Mouse (Mus musculus): ENCODE results near the gene Hoxa10.

The Hoxa10 gene

DNA sequence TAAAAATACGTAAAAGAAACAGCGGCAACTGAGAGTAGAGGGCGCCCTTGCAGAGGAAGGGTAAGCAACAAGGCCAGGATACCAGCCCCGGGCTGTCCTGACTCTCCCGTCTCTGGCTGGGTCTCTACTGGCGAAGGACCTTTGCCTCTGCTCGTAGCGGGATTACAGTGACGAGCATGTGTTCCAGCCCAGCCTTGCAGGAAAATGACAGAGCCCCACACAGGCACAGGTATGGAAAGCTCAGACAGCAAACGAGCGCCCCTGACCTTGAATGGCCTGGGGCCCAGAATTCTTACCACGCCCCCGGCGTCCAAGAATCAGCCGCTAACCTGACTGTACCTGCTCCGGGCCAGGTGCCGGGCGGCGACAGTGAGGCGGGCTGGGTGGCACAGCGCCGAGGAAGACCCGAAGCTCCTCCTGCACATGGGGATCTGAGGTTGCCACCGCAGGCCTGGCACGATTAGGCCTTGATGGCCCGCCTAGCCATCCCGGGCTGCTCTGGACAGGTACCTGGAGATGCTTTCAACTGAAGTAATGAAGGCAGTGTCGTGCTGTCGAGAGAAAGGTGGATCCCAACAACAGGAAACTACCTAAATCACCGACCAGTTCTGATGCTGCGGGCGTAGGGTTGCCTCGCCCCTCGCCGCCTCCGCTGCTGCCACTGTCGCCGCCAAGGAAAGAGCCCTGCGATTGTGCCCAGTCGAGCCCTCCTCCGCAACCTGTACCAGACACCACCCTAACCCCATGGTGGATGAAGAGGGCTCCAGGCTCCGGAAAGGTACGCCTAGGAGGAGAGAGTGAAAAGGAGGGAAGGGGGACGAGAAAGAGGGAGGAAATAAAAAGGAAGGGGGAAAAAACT, 10.9 kb downstream of the Hoxa10 start:
- DNase-seq: no peak

DNA sequence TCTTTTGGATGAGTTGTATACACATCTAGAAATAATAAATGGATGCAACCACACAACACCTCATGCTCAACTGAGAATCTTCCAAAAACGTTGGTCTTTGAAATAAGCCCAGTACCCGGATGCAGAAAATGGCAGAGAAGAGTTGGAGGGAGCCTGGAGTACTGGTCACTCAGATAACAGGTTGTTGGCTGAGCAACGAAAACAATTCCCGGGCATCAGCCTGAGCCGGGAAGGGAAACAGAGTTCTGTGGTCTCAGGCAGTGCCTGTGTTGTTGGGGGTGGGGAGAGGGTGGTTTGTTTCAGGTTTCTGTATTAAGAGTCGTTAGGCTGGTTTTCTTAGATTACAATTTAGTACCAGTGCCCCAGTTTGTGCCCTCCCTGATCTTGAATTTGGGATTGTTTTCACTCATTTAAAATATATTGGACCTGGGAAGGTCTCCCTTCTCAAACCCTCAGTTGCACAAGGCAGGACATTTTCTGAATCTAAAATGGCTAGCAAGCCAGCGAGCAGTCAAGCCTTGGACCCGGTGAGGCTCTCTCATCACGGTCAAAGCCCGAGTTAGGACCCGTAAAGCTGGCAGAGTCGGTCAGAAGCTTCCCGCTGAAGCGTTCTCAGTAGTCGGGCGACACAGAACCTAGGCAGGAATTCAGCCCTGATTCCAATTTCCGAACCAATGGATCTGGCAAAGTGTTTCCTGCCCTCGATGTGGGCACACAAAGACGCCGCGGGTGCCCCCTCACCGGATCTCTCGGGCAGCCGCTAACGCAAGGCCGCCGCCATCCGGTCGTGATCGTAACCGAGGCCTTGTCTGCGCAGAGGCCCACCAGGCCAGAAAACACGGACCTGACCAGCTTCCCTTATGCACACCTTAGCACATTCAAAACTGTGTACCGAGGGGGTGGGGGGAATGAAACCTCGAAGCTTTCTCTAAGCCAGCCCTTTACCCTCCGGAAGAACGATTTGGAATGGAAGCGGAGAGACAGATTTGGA, 11.9 kb downstream of the Hoxa10 start:
- DNase-seq: no peak

DNA sequence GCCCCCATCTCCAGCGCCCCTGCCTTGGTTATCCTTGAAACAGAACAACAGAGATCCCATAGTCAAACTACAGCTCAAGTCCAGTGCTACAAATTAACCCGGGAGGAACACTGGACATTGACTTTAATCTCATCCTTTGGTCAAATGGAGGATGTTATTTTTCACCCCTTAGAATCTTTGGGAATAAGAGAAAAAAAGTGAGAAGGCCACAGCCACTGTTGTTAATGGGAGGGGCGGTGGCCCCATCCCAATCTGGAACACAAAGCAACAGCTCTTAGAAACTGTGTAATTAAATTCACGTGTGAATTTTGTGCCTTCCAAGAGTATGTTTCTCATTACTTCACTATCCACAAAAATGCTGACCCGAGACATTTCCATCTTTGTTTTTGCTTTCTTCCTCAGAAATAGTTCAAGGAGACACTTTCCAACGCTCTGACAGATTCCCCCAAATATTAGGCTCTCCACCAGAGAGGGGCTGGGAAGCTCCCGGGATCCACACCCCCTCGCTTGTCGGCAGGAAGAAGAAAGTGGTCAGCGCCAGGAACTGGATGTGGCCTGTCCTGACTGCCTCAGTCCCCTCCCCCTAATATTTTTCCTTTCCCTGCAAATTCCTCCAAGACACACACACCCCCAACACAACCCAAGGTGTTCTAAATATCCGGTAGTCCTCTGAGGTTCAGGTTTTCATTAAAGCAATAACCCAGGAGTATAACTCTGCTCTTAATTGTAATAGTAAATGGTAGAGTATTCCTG, 13.0 kb downstream of the Hoxa10 start:
- no peak for DNase-seq

DNA sequence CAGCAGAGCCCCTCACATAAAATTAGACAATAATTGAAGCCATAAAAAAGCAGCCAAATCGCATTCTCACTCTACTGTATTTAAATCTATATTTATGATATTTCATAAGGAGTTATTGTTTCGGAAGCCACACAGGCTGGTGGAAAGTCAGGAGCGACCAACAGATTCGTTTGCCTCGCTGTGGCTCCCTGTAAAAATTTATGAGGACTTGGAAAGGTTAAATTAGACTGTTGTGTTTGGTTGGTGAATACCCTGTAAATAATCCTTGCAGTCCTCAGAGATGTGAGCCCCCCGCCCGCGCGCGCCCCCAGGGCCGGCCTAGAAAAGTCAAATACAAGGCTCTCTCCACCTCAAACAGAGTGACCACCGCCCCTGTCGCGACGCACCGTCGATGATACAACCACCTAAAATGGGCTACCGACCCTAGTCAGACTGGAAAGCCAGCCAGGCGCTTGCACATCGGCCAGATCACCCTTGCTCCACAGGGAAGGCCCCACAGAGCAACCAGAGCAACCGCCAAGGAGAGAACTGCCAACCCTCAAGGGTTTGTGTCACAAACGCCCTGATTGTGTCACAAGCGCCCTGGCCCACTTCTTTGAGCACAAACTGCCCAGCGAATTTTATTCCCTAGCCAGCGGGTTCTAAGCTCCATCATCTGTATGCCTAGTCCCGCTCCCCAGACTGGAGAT, 13.9 kb downstream of the Hoxa10 start:
- DNase-seq: no peak

DNA sequence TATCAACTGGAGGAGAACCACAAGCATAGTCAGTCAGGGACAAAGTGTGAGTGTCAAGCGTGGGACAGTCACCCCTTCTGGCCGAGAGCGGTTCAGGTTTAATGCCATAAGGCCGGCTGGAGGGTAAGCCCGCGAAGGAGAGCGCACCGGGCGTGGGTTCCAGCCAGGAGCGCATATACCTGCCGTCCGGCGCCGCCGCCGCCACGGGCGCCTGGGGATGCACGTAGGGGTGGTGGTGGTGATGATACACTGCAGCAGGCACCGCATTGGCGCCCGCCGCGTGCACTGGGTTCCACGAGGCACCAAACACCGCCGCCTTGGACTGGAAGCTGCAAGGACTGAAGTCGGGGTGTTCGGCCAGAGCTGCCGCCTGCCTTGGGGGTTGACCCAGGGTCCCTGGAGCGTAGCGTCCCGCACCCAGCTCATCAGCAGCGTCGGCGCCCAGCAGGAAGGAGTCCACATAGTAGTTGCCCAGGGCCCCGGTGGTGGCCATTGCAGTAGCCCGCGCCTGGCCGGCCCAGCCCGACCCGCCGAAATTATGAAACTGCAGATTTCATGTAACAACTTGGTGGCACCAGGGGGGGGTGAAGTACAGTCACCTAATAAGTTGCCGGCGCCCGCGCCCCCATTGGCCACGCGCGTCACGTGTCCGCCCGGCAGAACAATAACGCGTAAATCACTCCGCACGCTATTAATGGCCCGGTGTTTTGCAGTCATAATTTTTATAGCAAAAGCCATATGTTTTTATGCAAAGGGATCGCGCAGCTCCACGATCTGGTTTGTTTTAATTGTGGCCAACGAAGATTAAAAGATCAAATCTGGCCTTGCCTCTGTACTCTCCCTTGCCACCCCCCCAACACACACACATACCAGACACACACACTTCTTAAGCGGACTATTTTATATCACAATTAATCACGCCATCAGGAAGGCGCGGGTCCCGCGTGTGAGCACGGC, 14.8 kb downstream of the Hoxa10 start:
- DNase-seq: peak; percentile 94

DNA sequence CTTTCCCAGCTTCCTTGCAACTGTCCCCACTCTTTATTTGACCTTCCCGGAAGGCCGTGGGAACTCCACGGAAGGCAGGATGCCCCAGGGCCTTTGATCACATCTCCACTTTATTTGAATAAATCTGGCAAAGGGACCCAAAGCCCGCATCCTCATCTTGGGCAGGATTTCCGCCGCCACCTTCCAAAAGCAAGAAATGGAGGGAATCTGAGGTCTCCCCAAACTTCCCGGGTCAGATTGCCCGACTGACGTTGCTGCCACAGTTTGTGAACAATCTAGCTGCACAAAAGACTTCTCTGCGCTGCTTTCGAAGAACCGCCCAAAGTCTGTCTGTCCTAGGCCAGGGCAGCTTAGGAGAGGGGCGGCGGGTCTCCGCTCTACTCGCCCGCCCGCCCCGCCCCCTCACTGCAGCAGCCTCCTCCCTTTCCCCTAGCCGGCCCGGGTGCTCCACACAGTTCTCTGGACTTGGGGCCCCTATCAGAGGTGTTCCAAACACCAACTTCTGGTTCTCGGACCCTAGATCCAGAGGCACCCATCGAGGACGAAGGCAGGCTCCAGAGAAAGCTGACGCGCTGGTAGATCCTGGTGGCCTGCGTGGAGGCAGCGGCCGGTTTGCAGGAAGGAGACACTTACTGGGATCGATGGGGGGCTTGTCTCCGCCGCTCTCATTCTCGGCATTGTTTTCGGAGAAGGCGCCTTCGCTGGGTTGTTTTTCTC, 15.6 kb downstream of the Hoxa10 start:
- no peak for DNase-seq

DNA sequence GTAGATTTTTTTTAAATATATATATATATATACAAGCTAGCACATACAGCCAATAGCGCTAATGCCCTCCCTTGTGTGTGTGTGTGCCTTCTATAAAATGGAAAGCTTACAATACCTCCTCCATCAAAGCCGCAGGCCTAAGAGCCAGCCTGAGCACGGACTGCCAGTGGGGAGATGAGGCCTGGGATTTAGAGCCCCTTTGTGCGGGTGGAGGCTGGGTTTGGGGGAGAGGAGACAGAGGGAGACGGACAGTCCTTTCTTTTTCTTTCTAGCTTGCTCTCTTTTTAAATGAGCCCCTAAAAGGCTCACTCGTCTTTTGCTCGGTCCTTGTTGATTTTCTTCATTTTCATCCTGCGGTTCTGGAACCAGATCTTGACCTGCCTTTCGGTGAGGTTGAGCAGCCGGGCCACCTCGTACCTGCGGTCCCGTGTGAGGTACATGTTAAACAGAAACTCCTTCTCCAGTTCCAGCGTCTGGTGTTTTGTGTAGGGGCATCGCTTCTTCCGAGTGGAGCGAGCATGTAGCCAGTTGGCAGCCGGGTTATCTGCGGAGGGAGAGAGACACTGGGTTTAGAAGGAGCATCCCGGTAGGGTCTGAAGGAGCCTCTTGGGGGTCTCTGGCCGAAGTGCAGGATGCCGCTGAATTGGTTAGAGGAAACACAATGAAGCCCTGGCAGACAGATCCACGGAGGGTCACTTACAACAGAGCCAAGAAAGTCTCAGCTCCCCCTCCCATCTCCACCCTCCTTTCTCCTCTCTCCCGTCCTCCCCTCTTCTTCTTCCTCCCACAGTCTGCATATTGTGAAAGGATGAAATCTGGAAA, 16.5 kb downstream of the Hoxa10 start:
- DNase-seq: no peak

DNA sequence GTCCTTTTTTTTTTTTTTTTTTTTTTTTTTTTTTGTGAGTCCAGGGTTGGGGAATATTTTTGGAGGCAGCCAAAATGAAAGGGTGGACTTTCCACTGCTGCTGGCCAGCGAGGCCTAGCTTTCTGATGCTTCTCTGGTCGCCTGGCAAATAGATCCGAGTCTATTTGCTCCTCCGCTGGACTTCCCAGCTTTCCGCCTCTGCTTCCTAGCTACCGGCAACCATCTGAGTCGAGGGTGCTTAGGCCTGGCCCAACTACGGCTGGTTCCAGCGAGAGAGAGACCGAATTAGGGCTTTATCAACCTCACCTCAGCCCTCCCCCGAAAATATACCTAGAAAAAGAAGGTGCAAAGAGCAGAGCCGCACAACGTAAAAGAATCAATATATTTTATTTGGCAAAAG, 17.9 kb downstream of the Hoxa10 start:
- DNase-seq: no peak

DNA sequence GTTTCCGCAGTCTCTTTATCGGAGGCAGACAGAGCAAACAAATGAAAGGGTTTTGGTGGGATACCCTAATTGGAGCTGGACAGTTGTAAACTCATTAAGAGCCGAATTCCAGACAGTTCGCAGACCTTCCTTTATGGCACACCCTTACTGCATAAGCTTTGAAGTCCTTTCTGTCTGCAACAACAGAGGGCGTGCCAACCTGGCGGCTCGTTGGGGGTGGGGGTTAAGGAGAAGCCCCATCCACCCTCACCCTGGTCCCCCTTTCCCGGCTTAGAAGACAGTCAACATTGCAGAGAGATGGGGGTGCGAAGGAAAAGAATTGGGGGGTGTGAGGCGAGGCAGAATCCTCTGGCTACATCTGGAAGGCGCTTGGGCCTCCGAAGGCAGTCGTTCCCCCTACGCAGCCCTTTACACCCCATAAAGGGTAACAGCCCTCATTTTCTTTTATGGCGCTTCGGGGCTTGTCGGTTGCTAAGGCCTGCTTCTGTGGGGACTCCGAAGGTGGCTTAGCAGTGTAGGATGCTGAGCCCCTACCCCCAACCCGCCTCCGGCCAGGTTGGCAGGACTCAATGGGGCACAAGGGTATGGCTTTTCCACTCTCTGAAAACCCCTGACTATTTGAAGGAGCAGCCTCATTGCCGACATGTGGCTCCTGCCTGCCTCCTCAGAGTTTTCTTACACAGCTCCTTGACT, 18.5 kb downstream of the Hoxa10 start:
- DNase-seq: peak; percentile 90

DNA sequence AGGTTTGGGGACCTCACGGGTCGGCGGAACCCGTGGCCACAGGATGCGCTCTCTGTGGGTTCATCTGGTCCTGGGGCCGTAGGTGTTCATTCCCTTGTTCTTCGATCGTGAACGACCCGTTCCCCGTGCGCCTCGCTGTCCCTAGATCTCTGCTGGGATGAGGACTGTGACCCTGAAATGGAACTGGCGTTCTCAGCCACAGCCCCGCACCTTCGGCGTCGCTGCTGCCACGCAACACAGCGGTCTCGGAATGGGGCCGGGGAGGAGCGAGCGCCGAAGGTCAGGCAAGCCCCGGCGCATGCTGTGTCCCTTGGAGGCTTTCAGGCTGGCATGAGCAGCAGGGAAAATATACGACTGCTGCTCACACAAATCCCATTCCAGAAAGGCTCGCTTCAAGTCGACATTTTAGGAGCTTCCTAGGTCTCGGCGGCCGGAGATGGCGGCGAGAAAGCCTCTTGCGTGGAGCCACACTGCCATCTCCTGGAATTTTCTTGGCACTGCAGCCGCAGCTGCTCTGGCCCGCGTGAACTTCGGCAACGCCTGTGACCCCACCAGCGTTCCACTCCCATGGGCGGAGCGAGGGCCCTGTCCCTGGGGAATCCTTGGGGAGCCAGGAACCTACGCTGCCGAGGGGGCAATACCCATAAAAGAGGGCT, 19.2 kb downstream of the Hoxa10 start, which contains the start of gene Hoxa7:
Gene Hoxa7 (minus strand): TSS at position 518 of the 656 bp plus-strand sequence.
- peak; percentile 97 for DNase-seq

DNA sequence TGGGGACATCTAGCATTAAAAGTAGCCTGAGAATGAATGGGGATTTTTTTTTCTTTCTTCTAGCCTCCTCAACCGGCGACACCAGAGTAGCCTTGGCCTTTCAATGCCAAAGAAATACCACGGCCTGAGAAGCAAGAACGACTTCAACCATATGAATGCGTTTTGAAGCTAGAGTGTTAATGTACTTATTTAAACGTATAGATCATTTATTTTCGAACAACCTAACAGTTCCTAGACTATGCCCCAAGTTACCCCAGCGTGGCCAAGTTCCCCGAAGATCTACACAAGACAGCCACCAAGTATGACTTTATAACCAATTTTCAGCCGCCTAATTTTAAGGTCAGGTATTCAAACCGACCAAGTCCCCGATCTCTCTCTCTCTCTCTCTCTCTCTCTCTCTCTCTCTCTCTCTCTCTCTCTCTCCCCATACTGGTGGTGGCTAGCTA, 19.8 kb downstream of the Hoxa10 start:
- DNase-seq: no peak

DNA sequence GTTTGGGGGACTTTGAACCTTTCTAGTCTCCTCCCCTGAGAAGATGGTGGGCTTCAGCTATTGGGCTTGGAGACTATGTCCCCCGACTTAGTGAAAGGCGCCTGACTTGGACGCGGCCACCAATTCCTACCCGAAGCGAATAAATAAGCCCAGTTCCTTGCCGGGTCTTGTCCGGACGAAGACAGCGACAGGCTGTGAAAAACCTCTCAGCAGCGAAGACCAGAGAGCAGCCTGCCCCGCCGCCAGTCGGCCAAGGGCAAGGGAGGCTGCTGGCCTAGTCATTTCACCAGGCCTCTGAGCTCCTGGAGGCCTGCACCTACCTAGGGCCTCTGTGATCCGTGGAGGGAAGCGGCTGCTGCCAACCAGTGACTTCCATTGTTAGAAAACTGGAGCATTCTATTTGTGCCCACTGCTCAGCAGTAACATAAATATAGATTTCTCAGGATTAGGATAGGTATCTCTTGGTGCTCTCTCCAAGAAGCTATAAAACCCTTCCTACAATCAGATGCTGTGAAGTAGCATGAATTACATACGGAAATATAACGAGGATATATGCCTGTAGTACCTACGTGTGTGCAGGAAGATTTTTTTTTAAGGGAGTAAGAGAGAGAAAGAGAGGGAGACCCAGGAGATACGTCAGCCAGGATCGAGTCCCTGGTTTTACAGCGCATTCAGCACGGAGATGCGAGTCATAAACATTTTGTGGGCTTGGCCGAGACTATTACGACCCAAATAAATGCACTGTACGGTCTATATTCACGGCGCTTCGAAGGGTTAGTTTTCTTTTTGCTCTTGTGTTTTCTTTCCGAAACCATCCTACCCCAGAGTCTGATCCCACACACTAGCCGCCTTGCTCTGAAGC, 20.4 kb downstream of the Hoxa10 start:
- DNase-seq: peak; percentile 90

DNA sequence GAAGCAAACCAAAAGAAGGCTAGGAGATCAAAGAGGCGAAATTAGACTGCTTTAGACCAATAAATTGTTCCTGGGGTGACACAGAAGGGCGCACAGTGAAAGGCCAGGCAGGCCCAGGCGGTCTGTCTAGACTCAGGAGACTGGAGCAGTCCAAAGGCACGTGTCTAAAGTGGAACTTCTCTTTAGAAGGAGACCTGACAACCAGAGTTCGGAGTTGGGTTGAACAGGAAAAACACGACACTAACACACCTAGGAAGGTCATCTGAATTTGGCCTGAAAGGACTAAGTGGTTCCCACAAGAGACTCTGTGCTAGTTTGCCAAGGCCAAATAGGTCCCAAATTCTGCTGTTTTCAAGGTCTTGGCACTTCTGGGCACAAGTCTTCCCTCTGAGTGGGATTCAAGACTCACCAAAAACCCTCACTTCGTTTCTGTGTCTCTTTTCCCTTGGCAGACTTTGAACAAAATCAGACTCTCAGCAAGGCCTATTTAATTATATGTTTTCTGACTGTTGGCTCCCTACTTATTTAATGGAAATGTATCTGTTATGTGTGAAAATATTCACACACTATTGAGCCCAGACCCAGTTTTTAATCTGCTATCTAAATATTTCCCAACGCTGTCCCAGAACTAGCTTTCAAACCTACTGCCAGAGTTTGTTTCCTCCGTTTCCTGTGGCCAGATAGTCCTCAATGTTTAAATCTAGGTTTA, 21.3 kb downstream of the Hoxa10 start:
- no peak for DNase-seq

DNA sequence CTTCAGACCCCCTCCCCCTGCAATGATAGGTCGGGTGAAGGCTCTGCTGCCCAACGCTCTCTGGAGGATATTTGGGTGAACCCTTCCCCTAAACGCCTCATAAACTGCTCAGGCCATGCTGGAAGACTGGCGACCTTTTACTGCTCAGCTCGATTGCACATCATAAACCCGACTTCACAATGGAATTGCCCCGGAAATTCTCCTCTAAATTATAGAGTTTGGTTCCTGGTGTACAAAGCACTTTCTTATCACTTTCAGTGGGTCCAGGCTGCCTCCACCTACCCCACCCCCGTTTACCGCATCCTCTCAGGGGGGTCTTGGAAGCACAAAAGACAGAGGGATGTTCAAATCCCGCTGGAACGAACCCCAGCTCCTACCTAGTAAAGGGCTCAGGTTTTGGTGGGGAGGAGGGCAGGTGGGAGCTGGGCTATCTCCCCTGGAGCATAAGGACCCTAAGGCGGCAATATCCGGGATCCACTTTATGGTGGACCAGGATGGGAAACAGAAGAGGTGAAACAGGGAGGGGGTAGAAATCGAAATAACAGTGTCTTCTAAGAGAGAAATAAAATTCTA, 21.9 kb downstream of the Hoxa10 start:
- no peak for DNase-seq

DNA sequence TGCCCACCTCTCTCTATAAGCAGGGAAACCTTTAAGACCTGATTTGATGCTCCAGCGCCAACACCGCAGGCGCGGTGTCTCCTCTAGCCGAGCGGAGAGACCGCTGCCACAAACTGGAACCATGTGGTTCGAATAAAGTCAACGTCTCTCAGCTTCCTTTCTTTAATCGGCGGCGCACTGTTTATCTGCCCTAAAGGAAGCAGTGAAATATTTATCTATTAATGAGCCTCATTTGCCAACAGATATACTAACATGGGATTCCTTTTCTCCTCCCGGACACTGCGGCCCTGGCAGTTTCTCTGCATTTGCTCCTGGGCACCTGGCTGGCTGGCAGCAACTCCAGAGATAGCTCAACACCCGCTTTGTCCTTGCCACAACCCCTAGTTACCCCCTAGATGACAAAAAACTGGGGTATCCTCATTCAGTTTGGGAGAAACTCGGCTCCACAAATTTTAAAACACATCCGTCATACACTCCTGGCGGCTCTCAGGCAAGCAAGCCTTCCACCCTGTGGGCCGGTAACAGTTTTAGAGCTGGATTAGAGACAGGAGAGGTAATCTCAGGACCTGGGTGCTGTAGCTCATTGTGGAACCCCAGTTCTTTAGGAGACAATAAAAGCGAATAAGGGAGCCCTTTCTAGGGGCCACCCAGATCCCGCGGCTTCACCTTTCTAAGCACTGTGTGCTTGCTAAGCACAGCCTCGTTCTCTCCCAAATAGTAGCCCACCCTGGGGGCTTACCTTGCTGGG, 22.6 kb downstream of the Hoxa10 start:
- peak; percentile 80 for DNase-seq

DNA sequence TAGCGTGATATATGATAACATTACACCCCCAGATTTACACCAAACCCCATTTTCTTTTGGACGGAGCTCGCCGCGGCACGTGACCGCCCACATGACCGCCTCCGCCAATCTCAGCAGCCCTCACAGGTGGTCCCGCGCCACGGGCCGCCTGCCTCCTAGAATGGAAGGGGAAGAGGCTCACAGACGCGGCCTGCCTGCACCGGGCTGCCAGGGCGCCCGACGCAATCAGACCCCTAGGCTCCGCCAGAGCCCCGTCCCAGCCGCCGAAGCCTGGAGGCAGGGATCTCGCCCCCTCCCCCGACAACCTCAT, 23.2 kb downstream of the Hoxa10 start:
- DNase-seq: peak; percentile 96

Data from heart, adult 11 months (tissue).